Comparison of ENCODE assay signal across 16 mouse cellular contexts in genomic region chr1:76430041-76430610, GRCm38 (mm10).
"Had no signal": no experiment of that assay in that cellular context is flagged by ENCODE, and none has a peak within 500 bp of the region (broad histone marks: within the 10 kb centered on the region; RNA-seq: fewer than 3 reads in every experiment).

No protein-coding gene starts in this region.

- H3K36me3 ChIP-seq: kidney, embryonic 15.5 days; limb, embryonic 13.5 days; liver, embryonic 13.5 days; midbrain, embryonic 12.5 days had no signal

- H3K27me3 ChIP-seq: kidney, embryonic 15.5 days; limb, embryonic 13.5 days; liver, embryonic 13.5 days; midbrain, embryonic 12.5 days had no signal

- H3K9ac ChIP-seq: kidney, embryonic 15.5 days; limb, embryonic 13.5 days; liver, embryonic 13.5 days; lung, embryonic 14.5 days; midbrain, embryonic 12.5 days had no signal

- H3K4me2 ChIP-seq: kidney, embryonic 15.5 days; limb, embryonic 13.5 days; liver, embryonic 13.5 days; lung, embryonic 14.5 days; midbrain, embryonic 12.5 days had no signal

- H3K4me1 ChIP-seq: kidney, embryonic 15.5 days; limb, embryonic 13.5 days; liver, embryonic 13.5 days had no signal

- ATAC-seq: lung, postnatal 0 days had no signal

- H3K27ac ChIP-seq: kidney, embryonic 15.5 days; limb, embryonic 13.5 days; liver, embryonic 13.5 days; macrophage; midbrain, embryonic 12.5 days; stomach, postnatal 0 days had no signal

- H3K4me3 ChIP-seq: kidney, embryonic 15.5 days; limb, embryonic 13.5 days; liver, embryonic 13.5 days; midbrain, embryonic 12.5 days had no signal

- H3K9me3 ChIP-seq: kidney, embryonic 15.5 days; limb, embryonic 13.5 days; liver, embryonic 13.5 days; midbrain, embryonic 12.5 days had no signal

- DNase-seq: kidney, postnatal 10 days; kidney, postnatal 36 days; left cerebral cortex, postnatal 4 days; liver, embryonic 13.5 days; lung, embryonic 14.5 days; right cerebral cortex, postnatal 14 days; right cerebral cortex, postnatal 4 days; thymus, adult 2 months; thymus, postnatal 14 days; thymus, postnatal 4 days had no signal
